Mouse (Mus musculus) cerebellum, postnatal 4 days (tissue): ENCODE measurements around the gene Necab3.

ENCODE experiments used
- DNase-seq, 2 experiments: peaks; one replicate each; pipeline ENCODE4 v3.0.0; 2022; ENCODE audit warnings: low spot score in 2 of 2, mixed read lengths in 1 of 2

Gene Necab3

DNA sequence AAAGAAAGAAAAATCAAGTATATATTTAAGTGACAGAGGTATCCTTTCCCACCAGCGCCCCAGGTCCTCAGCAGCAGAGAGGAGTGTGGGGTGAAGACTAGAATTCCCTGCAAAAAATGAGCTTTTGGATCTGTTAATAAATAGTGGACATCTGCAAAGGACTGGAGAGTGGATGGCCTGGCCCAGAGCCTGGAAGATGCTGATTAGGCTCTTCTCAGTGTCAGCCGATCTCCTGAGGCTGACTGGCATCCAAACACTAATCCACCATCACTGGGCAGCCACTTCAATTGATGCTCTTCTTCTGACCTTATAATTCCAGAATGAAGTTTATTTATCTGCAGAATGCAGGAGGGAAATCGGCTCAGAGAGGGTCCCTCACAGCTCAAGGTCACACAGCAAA is 14.3 kb upstream of the Necab3 start:
- DNase-seq = no peak

DNA sequence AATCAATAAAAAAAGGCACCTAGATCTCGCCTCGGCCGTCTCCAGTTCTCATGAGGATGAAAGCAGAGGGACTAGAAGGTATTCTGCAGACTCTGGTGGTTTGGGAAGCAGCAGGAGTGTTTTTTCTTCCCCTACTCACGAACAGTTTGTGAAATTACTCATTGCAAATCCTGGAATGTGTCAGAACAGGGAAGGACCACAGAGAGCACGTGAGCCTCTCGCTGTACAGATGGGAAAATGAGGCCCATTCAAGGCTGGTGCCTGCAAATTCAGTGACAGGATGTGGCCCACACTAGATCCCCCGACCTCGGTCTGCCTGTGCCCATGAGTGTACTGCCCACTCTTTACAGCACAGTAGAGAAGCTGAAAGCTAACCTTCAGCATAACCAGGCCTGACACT is 13.3 kb upstream of the Necab3 start:
- DNase-seq = no peak

DNA sequence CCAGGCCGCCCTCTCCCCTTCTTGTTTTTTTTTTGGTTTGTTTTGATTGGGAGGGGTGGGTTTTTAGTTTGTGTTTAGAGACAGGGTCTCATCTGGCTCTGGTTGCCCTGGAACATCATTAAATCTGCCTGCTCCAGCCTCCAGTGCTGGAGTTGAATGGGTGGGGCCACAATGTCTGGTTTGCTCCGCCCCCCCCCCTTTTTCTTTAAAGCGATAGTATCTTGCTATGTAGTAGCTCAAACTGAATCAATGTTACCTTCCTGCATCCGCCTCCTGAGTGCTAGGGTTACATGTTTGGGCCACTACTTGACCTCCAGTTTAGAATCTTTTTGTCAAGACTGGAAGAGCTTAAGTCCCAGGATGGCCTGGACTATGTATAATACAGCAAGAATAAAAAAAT is 12.6 kb upstream of the Necab3 start:
- no peak for DNase-seq

DNA sequence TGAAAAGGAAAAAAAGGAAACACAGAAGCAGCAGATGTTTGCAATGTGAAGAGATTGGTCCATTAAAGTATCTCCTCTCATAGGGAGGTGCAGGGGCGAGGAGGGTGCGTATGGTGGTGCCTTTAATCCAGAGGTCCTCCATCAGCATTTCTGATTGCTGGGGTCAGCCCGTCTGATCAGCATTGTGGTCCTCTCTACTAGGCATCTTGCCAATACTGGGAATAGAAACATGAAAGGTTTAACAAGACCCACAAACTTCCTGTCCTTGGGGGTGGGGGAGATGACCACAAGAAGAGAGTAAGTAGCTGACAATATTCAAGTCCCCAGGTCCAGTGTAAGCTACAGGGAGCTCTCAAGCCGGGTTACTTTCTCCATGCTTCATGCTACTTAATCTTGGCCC is 12.0 kb upstream of the Necab3 start:
- DNase-seq = no peak

DNA sequence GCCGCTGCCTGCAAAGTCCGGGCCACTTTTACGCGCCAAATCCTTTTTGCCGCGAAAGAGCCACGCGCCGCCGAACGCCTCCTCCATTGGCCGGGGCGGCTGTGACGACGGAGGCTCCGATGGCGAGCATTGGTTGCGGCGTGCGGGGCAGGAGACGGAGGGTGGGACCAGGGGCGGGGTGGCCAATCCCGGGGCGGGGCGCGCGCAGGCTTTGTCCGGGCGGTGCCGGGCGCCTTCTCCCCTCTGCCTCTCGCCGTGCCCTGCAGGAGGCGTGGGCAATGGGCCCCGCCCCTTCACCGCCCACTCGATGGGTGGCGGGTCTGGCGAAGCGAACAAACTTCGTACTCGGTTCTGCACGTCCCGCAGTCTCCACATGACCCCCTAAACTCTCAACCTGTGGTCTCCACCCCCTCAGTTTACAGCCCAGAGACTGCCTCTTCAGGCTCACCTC is 11.2 kb upstream of the Necab3 start, which contains the start of gene E2f1:
E2f1 (minus strand) TSS at position 57 of the 451 bp plus-strand sequence.
- DNase-seq = peak; percentile 91 to 96

DNA sequence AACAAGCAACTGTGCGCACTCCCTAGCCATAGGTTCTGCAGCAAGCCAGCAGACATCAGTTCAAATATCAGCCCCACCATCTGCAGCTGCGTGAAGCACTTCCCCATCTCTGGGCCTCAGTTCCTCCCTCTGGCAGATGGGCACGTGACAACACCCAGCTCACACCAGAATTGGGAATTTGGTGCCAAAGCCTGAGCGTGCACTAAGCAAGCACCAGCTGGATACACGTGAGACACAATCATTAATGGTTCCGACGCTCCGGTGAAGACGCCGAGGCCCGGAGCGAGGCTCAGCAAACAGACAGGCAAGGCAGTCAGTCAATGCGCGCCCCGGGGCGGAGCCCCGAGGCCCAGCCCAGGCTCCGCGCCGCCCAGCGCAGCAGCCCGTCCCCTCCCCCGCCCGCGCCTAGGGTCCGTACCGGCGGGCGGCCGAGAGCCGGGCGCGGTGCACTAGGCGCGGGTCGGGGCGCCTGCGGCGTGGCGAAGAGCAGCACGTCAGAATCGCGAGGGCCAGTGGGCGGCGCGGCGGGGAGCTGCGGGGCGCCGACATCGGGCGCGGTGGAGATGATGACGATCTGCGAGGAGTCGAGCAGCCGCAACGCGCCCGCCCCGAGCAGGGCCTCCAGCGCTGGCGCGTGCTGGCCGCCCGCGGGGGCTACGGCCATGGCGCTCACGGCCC is 10.5 kb upstream of the Necab3 start:
- peak in 1 of 2 experiments; percentile 53 for DNase-seq

DNA sequence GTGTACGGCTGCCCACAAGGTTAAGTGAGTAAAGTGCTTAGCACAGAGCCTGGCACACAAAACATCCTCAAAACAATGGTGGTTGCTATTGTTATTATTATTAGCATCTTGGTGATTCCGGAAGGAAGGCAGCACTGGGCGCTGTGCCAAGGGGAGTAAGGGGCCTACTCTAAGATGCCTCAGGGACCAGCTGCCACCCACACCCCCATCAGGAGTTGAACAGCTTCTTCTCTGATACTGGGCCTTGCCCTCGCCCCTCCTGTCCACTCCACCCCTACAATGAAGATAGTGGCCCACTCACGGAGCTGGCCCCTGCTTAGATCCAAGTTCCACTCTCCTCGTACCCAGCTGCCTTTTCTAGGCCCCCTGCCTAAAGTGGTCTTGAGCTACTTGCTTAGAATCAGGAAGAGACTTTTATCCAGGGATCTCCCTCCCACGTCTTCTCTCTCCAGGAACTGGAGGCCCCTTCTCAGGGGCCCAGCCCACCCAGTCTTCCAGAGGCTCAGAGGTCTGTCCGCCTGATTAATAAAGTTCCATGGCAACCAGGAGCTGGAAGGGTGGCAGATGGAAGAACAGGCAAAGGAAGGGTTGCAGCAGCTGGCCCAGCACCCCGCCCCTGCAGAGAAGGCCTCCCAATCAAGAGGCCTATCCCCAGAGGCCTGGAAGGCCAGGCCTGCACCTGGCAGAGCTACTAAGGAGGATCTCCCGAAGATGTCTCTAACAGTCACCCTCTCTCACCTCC is 9.8 kb upstream of the Necab3 start:
- DNase-seq = peak in 1 of 2 experiments; percentile 59

DNA sequence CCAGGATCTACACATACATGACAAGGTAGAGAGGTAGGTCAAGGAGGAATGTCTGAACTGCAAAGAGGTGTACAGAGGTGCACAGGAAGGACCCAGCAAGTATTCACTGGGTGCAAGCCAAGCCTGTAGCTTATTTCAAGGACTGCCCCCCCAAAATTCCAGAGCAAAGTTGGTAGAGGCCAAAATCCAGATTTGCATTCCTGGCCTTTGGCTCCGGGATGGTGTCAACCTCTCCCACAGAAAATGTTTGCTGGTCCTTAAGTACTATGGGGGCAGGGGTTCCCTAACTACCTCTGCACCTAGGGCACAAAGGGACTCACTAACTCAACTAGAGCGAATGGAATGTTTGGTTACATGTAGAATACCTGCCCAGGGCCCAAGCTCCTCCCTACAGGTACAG is 9.1 kb upstream of the Necab3 start:
- DNase-seq = no peak

DNA sequence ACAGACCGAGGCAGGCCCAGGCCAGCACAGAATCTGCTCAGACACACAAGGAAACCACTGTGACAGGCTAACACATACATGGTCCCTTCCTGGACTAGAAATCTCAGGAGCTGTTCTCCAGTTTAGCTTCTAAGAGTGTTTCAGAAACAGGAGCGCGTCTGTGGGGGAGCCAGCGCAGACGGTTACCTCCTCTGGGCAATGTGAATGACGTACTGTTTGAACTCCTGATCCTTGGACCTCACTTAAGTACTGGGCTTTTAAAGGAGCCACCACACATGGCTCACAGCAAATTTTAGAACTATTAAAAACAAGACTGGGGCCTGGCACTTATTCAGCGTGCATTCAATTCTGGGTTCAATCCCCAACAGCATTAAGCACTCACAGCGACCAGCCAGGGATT is 8.0 kb upstream of the Necab3 start:
- DNase-seq = no peak

DNA sequence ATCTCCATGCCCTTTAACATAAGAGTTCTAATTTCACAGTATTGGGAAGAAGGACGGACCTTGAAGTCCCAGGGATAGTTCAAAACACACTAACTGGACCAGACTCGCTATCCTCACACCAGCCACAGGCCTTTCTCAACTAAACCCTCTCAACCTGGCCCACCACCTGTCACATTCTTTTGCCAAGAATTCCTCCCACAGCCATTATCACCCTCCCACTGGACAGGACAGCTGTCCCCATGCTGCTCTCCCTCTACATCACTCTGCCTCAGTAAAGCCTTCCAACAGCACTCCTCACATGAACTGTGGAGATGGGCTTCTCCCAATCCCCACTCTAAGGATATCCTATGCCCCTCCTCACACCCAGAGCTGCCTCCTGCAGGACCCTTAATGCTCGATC is 6.9 kb upstream of the Necab3 start:
- peak in 1 of 2 experiments; percentile 58 for DNase-seq

DNA sequence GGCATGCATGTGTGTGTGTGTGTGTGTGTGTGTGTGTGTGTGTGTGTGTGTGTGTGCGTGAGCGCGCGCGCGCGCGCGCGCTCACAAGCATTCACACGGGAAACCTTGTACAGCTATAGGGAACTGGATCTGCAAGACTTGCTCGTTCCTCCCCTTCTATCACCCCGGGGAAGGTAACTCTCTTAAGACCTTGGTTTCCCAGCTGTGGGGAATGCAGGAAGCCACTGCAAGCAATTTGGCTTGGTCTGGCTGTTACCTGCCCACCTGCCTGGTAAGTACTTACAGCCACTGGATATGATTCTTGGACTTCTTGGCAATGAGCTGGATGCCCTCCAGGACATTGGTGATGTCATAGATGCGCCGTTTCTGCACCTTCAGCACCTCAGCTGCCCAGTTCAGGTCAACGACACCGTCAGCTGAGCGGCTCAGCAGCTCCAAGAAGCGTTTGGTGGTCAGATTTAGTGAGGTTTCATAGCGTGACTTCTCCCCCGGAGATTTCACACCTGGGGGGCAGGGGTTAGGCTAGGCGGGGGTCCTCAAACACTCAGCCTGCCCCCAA is 5.0 kb upstream of the Necab3 start:
- no peak for DNase-seq

DNA sequence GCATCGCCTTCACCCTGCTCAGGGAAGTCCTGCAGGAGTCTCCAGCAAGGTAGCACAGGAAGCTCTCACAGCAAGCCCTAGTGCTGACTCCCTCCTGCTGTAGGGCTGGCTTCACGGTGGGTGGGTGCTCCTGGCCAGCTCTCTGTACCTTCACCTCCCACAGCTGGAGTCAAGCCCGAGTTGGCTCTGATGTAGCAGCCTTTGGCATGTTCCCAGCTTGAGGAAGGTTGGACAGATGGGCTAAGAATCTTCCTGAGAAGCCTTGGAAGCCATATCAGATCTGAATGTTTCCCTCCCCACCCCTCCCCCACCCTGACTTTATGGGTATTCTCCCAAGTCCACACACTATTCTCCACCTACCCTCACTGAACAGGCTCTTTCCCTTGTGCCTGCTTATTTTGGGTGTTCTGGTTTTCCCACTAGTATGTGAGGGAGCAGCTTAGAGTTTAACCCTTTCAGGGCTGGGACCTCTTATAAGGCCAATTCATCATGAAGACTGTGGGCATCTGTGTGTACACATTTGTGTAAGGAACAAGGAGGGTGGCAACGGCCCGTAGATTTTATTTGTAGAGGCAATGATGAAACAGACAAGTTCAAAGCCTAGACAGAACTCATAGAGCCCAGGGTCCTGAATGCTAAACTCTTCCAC is 1.4 kb downstream of the Necab3 start:
- peak in 1 of 2 experiments; percentile 60 for DNase-seq

DNA sequence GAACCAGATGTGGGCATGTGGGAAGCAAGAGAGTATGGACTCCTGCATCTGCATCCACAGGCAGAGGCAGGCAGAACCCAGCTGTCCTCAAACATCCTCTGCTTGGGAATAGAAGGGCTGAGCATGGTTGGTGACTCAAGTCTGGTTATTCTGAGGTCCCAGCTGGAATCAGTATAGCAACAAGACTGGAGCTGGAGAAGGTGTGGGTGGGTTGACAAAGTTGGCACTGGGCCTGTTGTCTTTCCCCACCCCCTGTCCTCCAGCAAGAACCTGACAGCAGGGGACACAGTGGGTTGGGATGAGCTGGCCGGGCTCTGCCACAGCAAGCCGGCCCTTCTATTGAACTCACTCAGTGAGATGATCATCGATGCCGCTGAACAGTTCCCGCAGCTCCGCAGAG is 3.5 kb downstream of the Necab3 start:
- no peak for DNase-seq

DNA sequence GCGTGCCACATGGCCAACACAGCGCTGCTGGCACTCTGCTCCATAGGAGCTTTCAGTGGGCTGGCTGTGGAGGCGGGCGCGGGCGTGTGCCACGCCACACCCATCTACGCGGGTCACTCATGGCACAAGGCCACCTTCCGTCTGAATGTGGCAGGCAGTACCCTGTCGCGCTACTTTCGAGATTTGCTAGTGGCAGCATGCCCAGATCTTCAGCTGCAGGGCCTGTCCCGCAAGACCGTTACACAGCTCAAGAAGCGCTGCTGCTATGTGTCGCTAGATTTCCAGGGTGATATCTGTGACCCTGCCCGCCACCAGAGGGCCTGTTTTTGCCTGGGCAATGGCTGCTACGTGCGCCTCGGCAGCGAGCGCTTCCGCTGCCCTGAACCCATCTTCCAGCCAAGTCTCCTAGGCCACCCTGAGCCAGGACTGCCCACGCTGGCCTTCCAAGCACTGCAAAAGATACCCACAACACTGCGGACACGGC is 6.2 kb downstream of the Necab3 start:
- peak; percentile 67 to 92 for DNase-seq

DNA sequence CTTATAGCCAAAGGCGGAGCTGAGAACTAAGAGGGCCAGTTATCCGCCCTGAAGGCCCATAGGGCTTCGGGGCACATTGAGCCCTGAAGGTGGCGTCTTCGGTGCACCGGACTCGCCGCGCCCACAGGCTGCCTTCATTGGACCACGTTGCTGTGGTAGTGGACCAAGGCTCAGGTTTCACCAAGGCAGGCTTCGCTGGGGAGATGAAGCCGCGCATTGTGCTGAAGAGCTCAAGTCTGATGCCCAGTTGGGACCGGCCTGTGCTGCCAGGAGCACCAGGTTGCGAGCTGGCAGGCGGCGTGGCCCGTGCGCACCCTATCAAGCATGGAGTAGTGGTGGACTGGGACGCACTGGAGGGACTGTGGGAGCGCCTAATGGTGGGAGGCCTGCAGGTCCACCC is 6.8 kb downstream of the Necab3 start:
- DNase-seq = peak in 1 of 2 experiments; percentile 60

DNA sequence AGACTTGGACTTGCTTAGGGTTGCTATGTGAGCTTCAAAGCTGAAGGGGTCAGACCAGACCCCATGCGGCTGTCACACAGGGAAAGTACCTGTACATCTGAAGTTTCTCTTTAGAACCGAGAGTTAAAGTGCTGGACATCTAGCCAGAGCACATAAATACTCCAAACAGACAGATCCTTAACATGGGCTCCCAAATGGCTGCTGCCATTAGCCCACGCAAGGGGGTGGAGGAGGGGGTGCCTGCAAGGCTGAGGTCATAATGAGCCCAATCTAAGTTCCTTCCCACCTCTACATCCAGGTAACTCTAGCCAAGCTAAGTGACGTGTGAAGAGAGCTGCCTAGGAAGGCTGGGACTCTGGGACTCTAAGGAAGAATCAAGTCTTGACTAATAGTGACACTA is 7.2 kb downstream of the Necab3 start, which contains the start of gene Actl10:
Actl10 (plus strand) TSS at position 301 of the 400 bp plus-strand sequence.
- DNase-seq = no peak

DNA sequence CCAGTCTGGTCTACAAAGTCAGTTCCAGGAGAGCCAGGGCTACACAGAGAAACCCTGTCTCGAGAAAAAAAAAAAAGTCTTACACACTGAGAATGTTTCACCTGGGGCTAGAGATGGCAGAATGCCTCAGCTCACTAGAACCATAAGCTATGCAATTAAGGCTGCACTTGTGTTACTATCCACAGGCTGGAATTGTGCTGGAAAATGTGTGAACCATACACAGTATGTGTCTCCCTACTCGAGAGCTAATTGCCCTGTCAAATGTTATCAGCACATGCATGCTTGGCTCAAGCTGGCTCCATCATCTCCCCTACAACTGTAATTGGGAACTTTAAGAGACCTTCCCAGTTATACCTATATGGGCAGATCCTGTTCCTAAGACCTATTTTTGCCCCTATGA is 7.8 kb downstream of the Necab3 start:
- no peak for DNase-seq

DNA sequence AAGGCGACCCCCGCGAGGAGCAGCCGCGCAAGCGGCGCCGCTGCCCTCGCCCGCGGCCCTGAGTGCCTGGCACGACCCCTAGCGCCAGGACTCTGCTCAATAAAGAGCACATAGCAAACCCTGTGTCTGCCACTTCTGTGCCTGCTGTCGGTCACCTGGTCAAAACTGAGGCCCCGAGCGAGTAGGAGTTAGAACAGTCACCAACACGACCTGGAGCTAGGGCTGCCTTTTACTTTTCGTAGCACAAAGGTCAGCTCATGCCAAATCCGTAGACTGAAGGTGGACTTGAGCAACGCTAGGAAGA is 8.9 kb downstream of the Necab3 start:
- no peak for DNase-seq

DNA sequence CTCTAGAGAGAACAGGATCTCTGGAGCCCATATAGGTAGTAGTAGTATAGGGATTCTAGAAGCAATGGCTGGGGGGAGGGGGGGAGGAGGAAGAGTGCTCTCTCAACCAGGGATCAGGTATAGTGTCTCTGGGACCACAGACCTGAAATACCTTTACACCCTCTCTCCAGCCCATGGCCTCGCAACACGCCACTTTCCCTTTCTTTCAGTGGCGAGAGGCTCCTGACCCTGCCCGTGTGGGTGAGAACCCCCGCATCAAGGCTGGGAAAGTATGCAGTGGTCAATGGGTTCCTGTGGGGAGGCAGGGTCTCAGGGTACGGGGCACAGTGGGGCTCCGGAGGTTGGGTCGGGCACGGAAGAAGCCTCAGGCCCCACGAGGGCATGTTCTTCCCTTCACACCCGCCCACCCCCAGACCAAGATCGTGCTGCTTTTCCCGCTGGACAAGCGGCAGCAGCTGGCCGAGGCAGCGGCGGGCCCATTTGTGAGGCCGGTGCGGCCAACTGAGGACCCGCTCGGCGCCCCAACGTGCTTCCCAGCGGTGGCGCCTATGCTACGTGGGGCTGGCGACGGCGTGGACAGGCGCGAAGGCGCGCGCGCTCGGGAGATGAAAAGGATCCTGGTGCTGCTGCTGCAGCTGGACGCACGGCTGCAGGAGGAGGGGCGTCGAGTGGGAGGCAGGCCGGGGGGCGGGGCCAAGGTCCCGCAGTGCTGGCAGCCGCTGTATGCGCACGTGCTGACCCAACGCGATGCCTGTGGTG is 9.4 kb downstream of the Necab3 start:
- peak in 1 of 2 experiments; percentile 75 for DNase-seq

DNA sequence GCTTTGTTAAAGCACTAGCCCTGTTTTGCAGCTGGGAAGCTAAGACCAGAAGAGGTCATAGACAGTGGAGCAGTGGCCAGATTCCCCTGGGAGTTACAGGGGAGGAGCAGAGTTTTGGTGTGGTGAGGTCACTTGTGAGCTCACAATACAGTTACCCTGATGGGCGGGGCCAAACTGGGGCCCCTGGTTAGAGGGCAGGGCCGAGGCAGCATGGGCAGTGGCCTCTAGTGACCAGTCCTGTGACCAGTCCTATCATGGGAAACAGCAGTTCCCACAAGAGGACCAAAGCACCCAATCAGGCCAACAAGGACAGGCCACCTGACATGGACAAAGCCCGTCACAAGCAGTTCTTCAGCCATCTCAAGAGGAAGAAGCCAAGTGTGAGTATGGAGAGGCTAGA is 10.0 kb downstream of the Necab3 start:
- DNase-seq = no peak

DNA sequence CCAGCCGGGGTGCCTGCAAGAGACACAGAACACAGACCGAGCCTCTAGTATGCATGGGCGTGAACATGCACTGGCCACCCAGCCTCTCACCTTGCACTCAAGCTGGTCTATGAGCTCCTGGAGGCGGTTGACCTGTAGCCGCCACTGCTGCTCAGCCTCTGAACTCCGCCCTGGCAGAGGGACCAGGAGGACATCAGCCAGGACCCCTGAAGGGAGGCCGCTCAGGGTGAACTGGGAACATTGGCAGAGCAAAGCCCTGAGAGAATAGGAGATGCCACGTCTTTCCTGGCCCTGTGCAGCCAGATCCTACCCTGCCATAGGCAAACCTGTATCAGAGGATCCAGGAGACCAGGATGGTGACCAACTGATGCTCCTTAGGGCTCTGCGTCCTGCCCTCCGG is 12.0 kb downstream of the Necab3 start, which contains the start of gene 1700003F12Rik:
1700003F12Rik (plus strand) TSS at position 375 of the 400 bp plus-strand sequence.
- DNase-seq = no peak
